Mouse (Mus musculus) liver, adult 2 months (tissue): Measurements from ENCODE around the gene Lrrc36.

Experiments
- CTCF ChIP-seq: fragments of 200-500 bp; IDR thresholded peaks from 2 replicates; pipeline ENCODE4 v1.5.1; 2011; ENCODE audit warnings: low read depth, low read length, control low read depth
- POLR2A ChIP-seq: fragments of 200-500 bp; IDR thresholded peaks from 2 replicates; pipeline ENCODE4 v1.6.1; 2011; ENCODE audit warnings: low read length, control low read depth; ENCODE audit not compliant: insufficient read depth; ENCODE audit errors: extremely low read depth

DNA sequence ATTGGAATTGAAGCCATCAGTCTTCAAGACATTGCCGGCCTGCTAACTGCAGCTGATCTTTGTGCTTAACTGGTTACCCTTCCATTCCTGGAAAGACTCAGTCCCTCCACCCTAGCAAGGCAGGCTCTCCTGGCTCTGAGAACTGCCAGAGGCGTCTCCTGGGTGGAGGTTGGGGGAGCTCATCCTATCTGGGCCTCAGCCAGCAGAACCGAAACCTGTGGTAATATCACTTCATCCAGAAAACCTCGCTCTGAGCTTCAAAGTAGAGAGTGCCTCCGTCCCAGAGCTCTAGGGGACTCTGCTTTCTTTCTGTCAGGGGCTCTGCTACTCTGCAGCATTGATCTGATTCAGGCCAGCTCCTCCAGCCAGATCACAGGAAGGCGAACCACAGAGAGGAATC is 93.6 kb downstream of the Lrrc36 start:
- TF ChIP-seq CTCF (no peak), POLR2A (no peak)
